Mouse (Mus musculus): ENCODE data around the gene Samd10. TPM values are rescaled to one million over a fixed set of nuclear protein-coding genes. Genes with fewer than 3 reads are reported as not detected.

The Samd10 gene
- 63.4 and 64.4 TPM in 2 replicates for polyA plus RNA-seq (2014; fragmentation: Nextera tagmentation; extraction: Ambion mirVana)

- peak within 1 kb of the TSS; percentile 93 for H3K4me2 ChIP-seq
- DNase-seq (ENCODE audit: low spot score, missing footprints) (peak; percentile 96), ATAC-seq (ENCODE audit: low FRiP score) (peak; percentile 26)
- no peaks in the 10 kb centered on the region for H3K27me3 ChIP-seq (ENCODE audit: control insufficient read depth, insufficient read depth, low read length)
- peaks cover 17% of the 10 kb centered on the region for H3K4me1 ChIP-seq (ENCODE audit: control insufficient read depth, insufficient read depth, low read length)
- no peaks in the 10 kb centered on the region for H3K36me3 ChIP-seq (ENCODE audit: control insufficient read depth, insufficient read depth, low read length)
- WGBS: 1% methylated on average over 71 of the region's 71 CpGs
- peak within 1 kb of the TSS; percentile 71 for H3K4me3 ChIP-seq (ENCODE audit: low read depth, low read length)
- H3K27ac ChIP-seq (ENCODE audit: low read depth, low read length): peak within 1 kb of the TSS; percentile 71
- peak within 1 kb of the TSS; percentile 96 for H3K9ac ChIP-seq (ENCODE audit: low read length)
- no peaks in the 10 kb centered on the region for H3K9me3 ChIP-seq (ENCODE audit: control insufficient read depth, low read length)
These were observed at the start of gene Samd10 for GRCm38 (mm10) chr2:181598454-181599351. Gene Samd10, minus strand, starts transcription at chr2:181599212.

- no peaks in the 10 kb centered on the region for H3K9me3 ChIP-seq (ENCODE audit: control insufficient read depth, low read length)
- H3K4me1 ChIP-seq (ENCODE audit: control insufficient read depth, insufficient read depth, low read length): no peaks in the 10 kb centered on the region
- no peaks in the 10 kb centered on the region for H3K27me3 ChIP-seq (ENCODE audit: control insufficient read depth, insufficient read depth, low read length)
- ATAC-seq (ENCODE audit: low FRiP score) (no peak), DNase-seq (ENCODE audit: low spot score, missing footprints) (no peak)
- peaks cover 14% of the 10 kb centered on the region; the same call in 1 of the 2 replicates for H3K36me3 ChIP-seq (ENCODE audit: control insufficient read depth, insufficient read depth, low read length)
- H3K9ac ChIP-seq (ENCODE audit: low read length): no peak overlapping the region
- WGBS: 96% methylated on average over 6 of the region's 6 CpGs
- H3K4me2 ChIP-seq: no peak overlapping the region
- H3K27ac ChIP-seq (ENCODE audit: low read depth, low read length): no peak overlapping the region
- H3K4me3 ChIP-seq (ENCODE audit: low read depth, low read length): no peak overlapping the region
These were observed 47.8 kb upstream of the Samd10 start for GRCm38 (mm10) chr2:181646626-181647472.

GRCm38 (mm10) chr2:181645666-181646065 is 46.7 kb upstream of the Samd10 start:
- ATAC-seq (ENCODE audit: low FRiP score): no peak
- Histone ChIP-seq H3K4me1 (ENCODE audit: control insufficient read depth, insufficient read depth, low read length) (no peaks in the 10 kb centered on the region), H3K9me3 (ENCODE audit: control insufficient read depth, low read length) (no peaks in the 10 kb centered on the region), H3K9ac (ENCODE audit: low read length) (no peak overlapping the region), H3K36me3 (ENCODE audit: control insufficient read depth, insufficient read depth, low read length) (peaks cover 13% of the 10 kb centered on the region), H3K27me3 (ENCODE audit: control insufficient read depth, insufficient read depth, low read length) (no peaks in the 10 kb centered on the region), H3K27ac (ENCODE audit: low read depth, low read length) (no peak overlapping the region), H3K4me2 (no peak overlapping the region), H3K4me3 (ENCODE audit: low read depth, low read length) (no peak overlapping the region)
- DNase-seq (ENCODE audit: low spot score, missing footprints): no peak
- WGBS: 90% methylated on average over 3 of the region's 3 CpGs

DNA sequence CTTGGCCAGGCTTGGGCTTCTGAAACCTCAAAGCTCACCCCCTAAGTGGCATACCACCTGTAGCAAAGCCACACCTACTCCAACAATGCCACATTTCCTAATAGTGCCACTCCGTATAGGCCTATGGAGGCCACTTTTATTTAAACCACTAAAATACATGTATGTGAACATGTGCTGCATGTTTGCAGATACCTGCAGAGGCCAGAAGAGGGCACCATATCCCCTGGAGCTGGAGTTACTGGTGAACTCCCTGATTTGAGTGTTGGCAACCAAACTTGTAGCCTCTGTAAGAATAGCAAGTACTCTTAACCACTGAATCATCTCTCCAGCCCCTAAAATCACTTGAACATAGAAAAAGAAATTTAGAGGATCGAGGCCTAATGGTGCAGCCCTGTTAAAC is 45.3 kb upstream of the Samd10 start:
- Histone ChIP-seq H3K9me3 (ENCODE audit: control insufficient read depth, low read length) (no peaks in the 10 kb centered on the region), H3K27me3 (ENCODE audit: control insufficient read depth, insufficient read depth, low read length) (no peaks in the 10 kb centered on the region), H3K36me3 (ENCODE audit: control insufficient read depth, insufficient read depth, low read length) (peaks cover 10% of the 10 kb centered on the region), H3K4me1 (ENCODE audit: control insufficient read depth, insufficient read depth, low read length) (no peaks in the 10 kb centered on the region), H3K4me2 (no peak overlapping the region), H3K9ac (ENCODE audit: low read length) (no peak overlapping the region), H3K27ac (ENCODE audit: low read depth, low read length) (no peak overlapping the region), H3K4me3 (ENCODE audit: low read depth, low read length) (no peak overlapping the region)
- DNase-seq (ENCODE audit: low spot score, missing footprints): peak; percentile 83
- WGBS: 91% methylated on average over 2 of the region's 2 CpGs
- ATAC-seq (ENCODE audit: low FRiP score): no peak

- no peaks in the 10 kb centered on the region for H3K4me1 ChIP-seq (ENCODE audit: control insufficient read depth, insufficient read depth, low read length)
- H3K27ac ChIP-seq (ENCODE audit: low read depth, low read length): no peak overlapping the region
- no peak overlapping the region for H3K9ac ChIP-seq (ENCODE audit: low read length)
- peaks cover 34% of the 10 kb centered on the region for H3K36me3 ChIP-seq (ENCODE audit: control insufficient read depth, insufficient read depth, low read length)
- no peaks in the 10 kb centered on the region for H3K27me3 ChIP-seq (ENCODE audit: control insufficient read depth, insufficient read depth, low read length)
- WGBS: 94% methylated on average over 3 of the region's 3 CpGs
- no peaks in the 10 kb centered on the region for H3K9me3 ChIP-seq (ENCODE audit: control insufficient read depth, low read length)
- no peak overlapping the region for H3K4me3 ChIP-seq (ENCODE audit: low read depth, low read length)
- ATAC-seq (ENCODE audit: low FRiP score): no peak
- H3K4me2 ChIP-seq: no peak overlapping the region
- no peak for DNase-seq (ENCODE audit: low spot score, missing footprints)
These were observed 36.9 kb upstream of the Samd10 start for GRCm38 (mm10) chr2:181635865-181636264.

DNA sequence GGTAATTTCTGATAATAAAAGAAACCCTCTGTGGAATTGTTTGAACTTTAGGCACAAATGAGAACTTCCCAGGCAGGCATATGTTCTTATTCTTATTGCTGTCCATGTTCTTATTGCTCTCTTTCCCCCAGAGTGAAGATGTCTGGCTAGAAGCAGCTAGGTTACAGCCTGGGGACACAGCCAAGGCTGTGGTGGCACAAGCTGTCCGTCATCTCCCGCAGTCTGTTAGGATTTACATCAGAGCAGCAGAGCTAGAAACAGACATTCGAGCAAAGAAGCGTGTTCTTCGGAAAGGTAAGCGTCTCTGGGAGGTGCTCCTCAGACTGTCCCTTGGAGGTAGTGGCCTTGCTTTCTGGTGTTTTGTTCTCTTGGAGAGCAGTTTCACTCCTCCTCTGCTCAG is 33.6 kb upstream of the Samd10 start:
- H3K4me2 ChIP-seq: no peak overlapping the region
- ATAC-seq (ENCODE audit: low FRiP score) (no peak), DNase-seq (ENCODE audit: low spot score, missing footprints) (no peak)
- H3K4me3 ChIP-seq (ENCODE audit: low read depth, low read length): no peak overlapping the region
- no peak overlapping the region for H3K27ac ChIP-seq (ENCODE audit: low read depth, low read length)
- no peaks in the 10 kb centered on the region for H3K4me1 ChIP-seq (ENCODE audit: control insufficient read depth, insufficient read depth, low read length)
- no peaks in the 10 kb centered on the region for H3K27me3 ChIP-seq (ENCODE audit: control insufficient read depth, insufficient read depth, low read length)
- H3K9ac ChIP-seq (ENCODE audit: low read length): no peak overlapping the region
- no peaks in the 10 kb centered on the region for H3K9me3 ChIP-seq (ENCODE audit: control insufficient read depth, low read length)
- peaks cover 28% of the 10 kb centered on the region for H3K36me3 ChIP-seq (ENCODE audit: control insufficient read depth, insufficient read depth, low read length)
- 89% methylated on average over 6 of the region's 6 CpGs for WGBS

- Histone ChIP-seq H3K36me3 (ENCODE audit: control insufficient read depth, insufficient read depth, low read length) (peaks cover 6% of the 10 kb centered on the region; the same call in 1 of the 2 replicates), H3K27ac (ENCODE audit: low read depth, low read length) (no peak overlapping the region), H3K4me2 (no peak overlapping the region), H3K27me3 (ENCODE audit: control insufficient read depth, insufficient read depth, low read length) (no peaks in the 10 kb centered on the region), H3K4me1 (ENCODE audit: control insufficient read depth, insufficient read depth, low read length) (no peaks in the 10 kb centered on the region), H3K9ac (ENCODE audit: low read length) (no peak overlapping the region), H3K4me3 (ENCODE audit: low read depth, low read length) (no peak overlapping the region), H3K9me3 (ENCODE audit: control insufficient read depth, low read length) (no peaks in the 10 kb centered on the region)
- ATAC-seq (ENCODE audit: low FRiP score) (no peak), DNase-seq (ENCODE audit: low spot score, missing footprints) (peak; percentile 66)
These were observed 29.5 kb upstream of the Samd10 start for GRCm38 (mm10) chr2:181628471-181628870.

- Histone ChIP-seq H3K27me3 (ENCODE audit: control insufficient read depth, insufficient read depth, low read length) (no peaks in the 10 kb centered on the region), H3K9ac (ENCODE audit: low read length) (no peak overlapping the region), H3K9me3 (ENCODE audit: control insufficient read depth, low read length) (no peaks in the 10 kb centered on the region), H3K4me1 (ENCODE audit: control insufficient read depth, insufficient read depth, low read length) (no peaks in the 10 kb centered on the region), H3K27ac (ENCODE audit: low read depth, low read length) (no peak overlapping the region), H3K36me3 (ENCODE audit: control insufficient read depth, insufficient read depth, low read length) (peaks cover 12% of the 10 kb centered on the region), H3K4me2 (no peak overlapping the region), H3K4me3 (ENCODE audit: low read depth, low read length) (no peak overlapping the region)
- DNase-seq (ENCODE audit: low spot score, missing footprints) (no peak), ATAC-seq (ENCODE audit: low FRiP score) (no peak)
These were observed 24.4 kb upstream of the Samd10 start for GRCm38 (mm10) chr2:181623401-181623800.

All from midbrain, embryonic 11.5 days (tissue).